Mouse (Mus musculus): ENCODE measurements at regions not wholly inside any gene's neighbourhood (a gene's known extent, or its start where the extent isn't known, plus 50 kb on each side); places are given as distances from the start of the nearest gene placed in this dataset.
A peak's percentile ranks its signal among the peaks of the same experiment; 100 is the strongest.

DNA sequence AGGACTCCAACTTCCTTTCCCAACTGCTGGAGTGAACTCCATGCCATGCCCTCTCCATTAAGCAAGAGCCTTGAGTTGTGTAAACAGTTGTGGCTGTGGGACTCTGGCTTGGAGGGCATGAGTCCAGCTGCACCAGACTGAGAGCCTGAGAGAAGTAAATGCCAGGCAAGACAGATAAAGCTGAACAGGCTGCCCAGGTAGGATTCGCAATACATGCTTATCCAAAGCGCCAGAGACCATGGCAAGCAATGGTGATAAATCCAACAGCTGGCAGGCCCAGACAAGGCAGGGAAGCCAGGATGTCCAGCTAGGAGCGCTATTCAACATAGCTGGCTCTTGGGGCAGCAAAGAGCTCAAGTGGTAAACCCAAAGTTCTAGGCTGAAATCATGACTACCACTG is 163.1 kb upstream of the Kdm8 start:
- ATAC-seq (ENCODE audit: low FRiP score, low TSS enrichment), result no peak
- TF ChIP-seq CTCF (IDR thresholded peaks at IDR 0.05; ENCODE audit: low read depth), result peak; percentile 29; the same call in 1 of the 2 replicates
- no peak for TF ChIP-seq EP300 (optimal IDR thresholded peaks at IDR 0.05)
- DNase-seq (ENCODE audit: low spot score), result no peak
- WGBS, result 73% methylated on average over 3 of the region's 3 CpGs
- H3K27ac ChIP-seq (replicated peaks), result no peak overlapping the region
- H3K9me3 ChIP-seq (ENCODE audit: control insufficient read depth, low read length), result no peaks in the 10 kb centered on the region
- H3K27me3 ChIP-seq (ENCODE audit: control insufficient read depth, insufficient read depth, low read length), result no peaks in the 10 kb centered on the region
- no peaks in the 10 kb centered on the region for H3K4me1 ChIP-seq (replicated peaks; ENCODE audit: control insufficient read depth, insufficient read depth)
- H3K36me3 ChIP-seq (ENCODE audit: control insufficient read depth, insufficient read depth, low read length), result no peaks in the 10 kb centered on the region
- no peak overlapping the region for H3K4me2 ChIP-seq (replicated peaks; ENCODE audit: low read depth)
- no peak overlapping the region for H3K9ac ChIP-seq (ENCODE audit: low read length)
- H3K4me3 ChIP-seq (ENCODE audit: low read depth, low read length), result no peak overlapping the region

DNA sequence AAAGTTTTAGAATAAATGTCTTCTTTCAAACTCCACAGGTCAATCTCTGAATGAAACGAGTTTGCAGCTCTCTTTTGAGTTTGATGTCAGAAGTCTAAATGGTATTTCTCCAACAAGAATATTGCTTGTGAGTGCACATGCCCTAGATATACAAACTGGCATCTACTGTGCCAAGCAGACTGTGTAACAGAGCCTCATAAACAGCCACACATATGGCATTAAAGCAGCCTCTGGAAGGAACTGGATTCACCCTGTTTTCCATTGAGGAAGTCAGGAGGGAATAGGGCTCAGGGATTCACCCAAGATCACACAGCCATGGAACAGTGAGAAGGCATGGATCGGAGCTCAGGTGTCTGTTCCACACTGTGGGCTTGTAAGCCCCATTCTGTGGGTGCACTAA is 149.2 kb upstream of the Kdm8 start:
- H3K9me3 ChIP-seq (ENCODE audit: control insufficient read depth, low read length), result no peaks in the 10 kb centered on the region
- H3K4me3 ChIP-seq (ENCODE audit: low read depth, low read length), result no peak overlapping the region
- no peak overlapping the region for H3K27ac ChIP-seq (replicated peaks)
- WGBS, result 59% methylated on average over 2 of the region's 2 CpGs
- TF ChIP-seq EP300 (optimal IDR thresholded peaks at IDR 0.05), result no peak
- TF ChIP-seq CTCF (IDR thresholded peaks at IDR 0.05; ENCODE audit: low read depth), result no peak
- no peak for DNase-seq (ENCODE audit: low spot score)
- no peak for ATAC-seq (ENCODE audit: low FRiP score, low TSS enrichment)
- H3K9ac ChIP-seq (ENCODE audit: low read length), result no peak overlapping the region
- no peak overlapping the region for H3K4me2 ChIP-seq (replicated peaks; ENCODE audit: low read depth)
- no peaks in the 10 kb centered on the region for H3K36me3 ChIP-seq (ENCODE audit: control insufficient read depth, insufficient read depth, low read length)
- H3K4me1 ChIP-seq (replicated peaks; ENCODE audit: control insufficient read depth, insufficient read depth), result no peaks in the 10 kb centered on the region
- no peaks in the 10 kb centered on the region for H3K27me3 ChIP-seq (ENCODE audit: control insufficient read depth, insufficient read depth, low read length)

DNA sequence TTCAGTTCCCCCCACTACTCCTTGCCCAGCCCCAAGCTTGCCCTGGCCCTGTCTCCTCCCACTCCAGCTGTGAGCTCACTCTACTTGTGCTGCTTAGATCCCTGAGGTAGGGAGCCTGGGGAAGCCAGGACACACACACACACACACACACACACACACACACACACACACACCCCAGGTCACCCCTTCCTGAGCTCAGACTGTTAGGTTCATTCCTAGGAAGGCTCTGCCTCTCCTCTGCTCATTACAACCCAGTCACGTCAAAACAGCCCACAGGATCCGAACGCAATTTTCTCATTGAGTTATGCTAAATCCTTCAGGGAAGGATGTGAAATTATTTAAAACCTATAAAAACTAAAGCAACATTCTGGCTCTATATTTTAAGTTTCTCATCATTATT is 136.0 kb upstream of the Kdm8 start:
- 68% methylated on average over 3 of the region's 3 CpGs for WGBS
- no peak for DNase-seq (ENCODE audit: low spot score)
- no peak overlapping the region for H3K4me3 ChIP-seq (ENCODE audit: low read depth, low read length)
- ATAC-seq (ENCODE audit: low FRiP score, low TSS enrichment), result no peak
- H3K4me2 ChIP-seq (replicated peaks; ENCODE audit: low read depth), result no peak overlapping the region
- no peak for TF ChIP-seq EP300 (optimal IDR thresholded peaks at IDR 0.05)
- TF ChIP-seq CTCF (IDR thresholded peaks at IDR 0.05; ENCODE audit: low read depth), result no peak
- H3K9ac ChIP-seq (ENCODE audit: low read length), result no peak overlapping the region
- no peaks in the 10 kb centered on the region for H3K9me3 ChIP-seq (ENCODE audit: control insufficient read depth, low read length)
- no peaks in the 10 kb centered on the region for H3K27me3 ChIP-seq (ENCODE audit: control insufficient read depth, insufficient read depth, low read length)
- no peak overlapping the region for H3K27ac ChIP-seq (replicated peaks)
- no peaks in the 10 kb centered on the region for H3K36me3 ChIP-seq (ENCODE audit: control insufficient read depth, insufficient read depth, low read length)
- no peaks in the 10 kb centered on the region for H3K4me1 ChIP-seq (replicated peaks; ENCODE audit: control insufficient read depth, insufficient read depth)

DNA sequence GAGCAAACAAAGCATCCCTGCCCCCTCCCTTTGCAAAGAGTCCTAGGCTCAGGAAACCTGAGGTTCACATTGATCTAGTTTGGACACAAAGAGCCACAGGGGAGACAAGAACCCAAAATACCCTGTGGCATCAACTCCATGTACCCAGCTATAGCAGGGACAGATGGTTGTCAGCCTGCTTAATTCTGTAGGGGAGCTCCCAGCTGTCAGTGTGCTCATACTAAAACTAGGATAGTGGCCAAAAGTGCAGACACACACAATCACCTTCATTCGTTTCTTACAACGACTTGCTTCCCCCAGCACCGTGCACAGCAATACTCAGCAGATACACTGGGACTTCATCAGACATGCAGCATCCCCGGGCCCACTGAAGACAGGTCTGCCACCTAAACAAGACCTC is 133.5 kb upstream of the Kdm8 start:
- H3K27ac ChIP-seq (replicated peaks), result no peak overlapping the region
- H3K36me3 ChIP-seq (ENCODE audit: control insufficient read depth, insufficient read depth, low read length), result no peaks in the 10 kb centered on the region
- no peaks in the 10 kb centered on the region for H3K27me3 ChIP-seq (ENCODE audit: control insufficient read depth, insufficient read depth, low read length)
- no peak overlapping the region for H3K9ac ChIP-seq (ENCODE audit: low read length)
- H3K9me3 ChIP-seq (ENCODE audit: control insufficient read depth, low read length), result no peaks in the 10 kb centered on the region
- no peak for TF ChIP-seq CTCF (IDR thresholded peaks at IDR 0.05; ENCODE audit: low read depth)
- TF ChIP-seq EP300 (optimal IDR thresholded peaks at IDR 0.05), result no peak
- H3K4me2 ChIP-seq (replicated peaks; ENCODE audit: low read depth), result no peak overlapping the region
- no peak overlapping the region for H3K4me3 ChIP-seq (ENCODE audit: low read depth, low read length)
- no peak for ATAC-seq (ENCODE audit: low FRiP score, low TSS enrichment)
- no peak for DNase-seq (ENCODE audit: low spot score)
- WGBS, result 66% methylated on average over 4 of the region's 4 CpGs
- H3K4me1 ChIP-seq (replicated peaks; ENCODE audit: control insufficient read depth, insufficient read depth), result no peaks in the 10 kb centered on the region

DNA sequence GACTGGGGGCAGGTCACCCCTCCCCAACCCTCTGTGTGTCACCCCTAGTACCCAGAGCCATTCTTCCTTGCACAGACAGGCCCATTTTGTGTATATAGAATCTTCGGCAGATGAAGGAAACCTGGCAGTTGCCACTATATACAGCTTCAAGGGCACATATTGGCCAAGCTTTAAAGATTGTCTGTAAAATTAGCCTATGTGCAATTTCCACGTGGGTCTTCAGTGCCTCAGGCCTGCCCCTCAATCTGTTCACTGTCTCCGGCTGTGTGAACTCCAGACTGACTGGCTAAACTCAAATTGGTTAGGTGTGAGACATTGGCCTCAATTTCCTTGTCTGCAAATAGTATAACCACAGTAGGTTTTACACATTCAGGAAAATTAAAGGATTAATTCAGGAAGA is 130.9 kb upstream of the Kdm8 start:
- WGBS, result 85% methylated on average over 3 of the region's 3 CpGs
- no peak overlapping the region for H3K9ac ChIP-seq (ENCODE audit: low read length)
- no peak overlapping the region for H3K4me2 ChIP-seq (replicated peaks; ENCODE audit: low read depth)
- no peak overlapping the region for H3K4me3 ChIP-seq (ENCODE audit: low read depth, low read length)
- H3K27me3 ChIP-seq (ENCODE audit: control insufficient read depth, insufficient read depth, low read length), result no peaks in the 10 kb centered on the region
- no peaks in the 10 kb centered on the region for H3K4me1 ChIP-seq (replicated peaks; ENCODE audit: control insufficient read depth, insufficient read depth)
- no peak overlapping the region for H3K27ac ChIP-seq (replicated peaks)
- no peak for TF ChIP-seq CTCF (IDR thresholded peaks at IDR 0.05; ENCODE audit: low read depth)
- TF ChIP-seq EP300 (optimal IDR thresholded peaks at IDR 0.05), result no peak
- H3K36me3 ChIP-seq (ENCODE audit: control insufficient read depth, insufficient read depth, low read length), result no peaks in the 10 kb centered on the region
- H3K9me3 ChIP-seq (ENCODE audit: control insufficient read depth, low read length), result no peaks in the 10 kb centered on the region
- no peak for ATAC-seq (ENCODE audit: low FRiP score, low TSS enrichment)
- DNase-seq (ENCODE audit: low spot score), result no peak

DNA sequence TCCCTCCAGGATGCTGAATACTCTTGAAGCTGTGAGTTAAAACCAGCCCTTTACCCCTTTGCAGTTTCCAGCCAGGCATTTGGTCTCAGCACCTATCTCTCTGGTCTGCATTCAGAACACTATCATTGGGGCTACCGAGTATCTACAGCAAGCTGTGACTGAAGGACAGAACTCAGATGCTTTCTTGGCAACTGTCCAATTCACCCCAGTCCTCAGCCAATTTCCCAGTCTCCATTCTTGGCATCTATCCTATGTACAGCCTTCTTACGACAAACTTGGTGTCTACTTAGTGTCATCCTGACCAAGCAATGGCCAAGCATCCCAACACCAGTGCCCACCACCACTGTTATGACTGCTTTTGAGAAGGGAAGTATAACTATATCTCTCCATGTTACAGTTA is 109.7 kb upstream of the Kdm8 start:
- Histone ChIP-seq H3K9me3 (ENCODE audit: control insufficient read depth, low read length) (no peaks in the 10 kb centered on the region), H3K36me3 (ENCODE audit: control insufficient read depth, insufficient read depth, low read length) (no peaks in the 10 kb centered on the region), H3K4me2 (replicated peaks; ENCODE audit: low read depth) (no peak overlapping the region), H3K9ac (ENCODE audit: low read length) (no peak overlapping the region), H3K4me3 (ENCODE audit: low read depth, low read length) (no peak overlapping the region), H3K27ac (replicated peaks) (no peak overlapping the region), H3K4me1 (replicated peaks; ENCODE audit: control insufficient read depth, insufficient read depth) (no peaks in the 10 kb centered on the region), H3K27me3 (ENCODE audit: control insufficient read depth, insufficient read depth, low read length) (no peaks in the 10 kb centered on the region)
- TF ChIP-seq CTCF (IDR thresholded peaks at IDR 0.05; ENCODE audit: low read depth) (no peak), EP300 (optimal IDR thresholded peaks at IDR 0.05) (no peak)
- DNase-seq (ENCODE audit: low spot score) (no peak), ATAC-seq (ENCODE audit: low FRiP score, low TSS enrichment) (no peak)
- WGBS, result 61% methylated on average over 2 of the region's 2 CpGs
